Mouse (Mus musculus) kidney, postnatal 25 days (tissue): ENCODE data around the gene Zfp638.
"Not testable (repeated sequence)": the region's sequence is repeated elsewhere in the genome, so short reads cannot be mapped to it uniquely, and the experiment has no call there.

Source experiments
- DNase-seq, 2 experiments: peaks; one replicate each; pipeline ENCODE4 v3.0.0; 2021; ENCODE audit warnings: mixed read lengths in 2 of 2

The Zfp638 gene

GRCm38 (mm10) chr6:84010303-84011225 is 143.7 kb downstream of the Zfp638 start:
- peak; percentile 82 to 93 for DNase-seq

DNA sequence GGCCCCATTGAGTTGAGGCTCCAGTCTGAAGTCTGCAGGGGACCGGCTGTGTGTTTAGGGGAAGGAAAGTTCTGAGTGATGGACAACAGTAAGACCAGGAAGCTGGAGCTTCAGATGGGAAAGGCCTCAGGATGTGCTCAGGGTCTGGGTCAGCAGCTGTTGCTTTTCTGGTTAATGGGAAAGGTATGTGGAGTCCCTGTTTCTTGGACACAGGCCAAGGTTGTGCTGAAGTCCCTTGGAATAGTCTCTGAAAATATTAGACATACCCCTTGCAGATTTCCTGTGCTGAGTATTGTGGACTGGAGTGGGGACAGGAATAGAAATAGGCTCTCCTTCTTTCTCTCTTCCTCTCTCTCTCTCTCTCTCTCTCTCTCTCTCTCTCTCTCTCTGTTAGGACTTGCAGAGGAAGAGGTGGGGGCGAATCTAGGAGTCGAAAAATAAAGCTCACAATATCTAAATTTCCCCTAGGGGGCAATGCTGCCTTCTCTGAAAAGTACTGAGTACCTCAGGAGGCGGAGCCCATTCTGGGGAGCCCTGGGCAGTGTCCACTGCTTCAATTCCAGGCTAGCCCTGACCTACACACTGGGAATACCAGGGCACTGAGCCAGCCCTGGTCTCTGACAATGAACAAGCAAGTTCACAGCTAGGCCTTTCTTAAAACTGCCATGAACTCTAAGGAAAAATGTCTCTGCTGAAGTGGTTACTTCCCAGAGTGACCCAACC is 148.2 kb downstream of the Zfp638 start:
- peak; percentile 81 to 87 for DNase-seq

GRCm38 (mm10) chr6:84016851-84017250 is 149.9 kb downstream of the Zfp638 start:
- no peak for DNase-seq

- no peak for DNase-seq
These were observed 150.5 kb downstream of the Zfp638 start for GRCm38 (mm10) chr6:84017392-84017791.

- DNase-seq, result peak; percentile 83 to 89
These were observed 152.1 kb downstream of the Zfp638 start for GRCm38 (mm10) chr6:84018906-84019550.

DNA sequence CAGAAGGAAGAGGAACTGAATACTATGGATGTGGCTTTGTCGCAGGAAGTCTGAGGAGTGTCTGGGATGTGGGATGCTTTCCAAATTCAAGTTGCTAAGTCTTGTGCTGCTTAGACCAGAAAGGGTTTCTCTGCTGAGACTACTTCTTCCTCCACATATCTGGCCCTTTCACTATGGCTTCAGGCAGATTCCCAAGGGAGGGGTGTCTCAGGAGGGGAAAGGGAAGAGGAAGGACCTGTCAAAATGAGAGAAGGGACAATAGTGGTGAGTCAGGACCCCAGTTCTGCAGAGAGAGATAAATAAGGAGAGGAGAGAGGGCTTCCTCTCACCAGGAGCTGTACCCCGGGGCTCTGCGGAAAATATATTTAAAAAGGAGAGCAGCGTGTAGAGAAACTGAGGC is 153.1 kb downstream of the Zfp638 start:
- DNase-seq, result peak; percentile 40 to 64

DNA sequence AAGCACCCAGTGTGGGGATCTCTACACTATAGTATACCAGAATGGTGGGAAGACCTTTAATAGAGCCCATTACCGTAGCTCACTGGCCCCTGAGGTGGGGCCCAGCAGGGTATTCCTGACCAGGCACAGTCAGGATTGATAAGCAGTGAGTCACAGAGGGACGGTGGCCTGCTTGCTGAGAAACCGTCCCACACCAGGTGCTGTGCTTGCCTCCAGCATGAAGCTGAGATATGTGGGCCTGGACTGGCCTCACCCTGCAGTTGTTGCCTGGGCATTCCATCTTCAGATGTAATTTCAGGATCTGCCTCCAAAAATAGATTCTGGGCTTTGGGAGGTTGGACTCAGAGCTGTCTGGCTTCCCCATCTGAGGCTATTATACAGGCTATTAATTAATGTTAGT is 155.1 kb downstream of the Zfp638 start:
- no peak for DNase-seq

DNA sequence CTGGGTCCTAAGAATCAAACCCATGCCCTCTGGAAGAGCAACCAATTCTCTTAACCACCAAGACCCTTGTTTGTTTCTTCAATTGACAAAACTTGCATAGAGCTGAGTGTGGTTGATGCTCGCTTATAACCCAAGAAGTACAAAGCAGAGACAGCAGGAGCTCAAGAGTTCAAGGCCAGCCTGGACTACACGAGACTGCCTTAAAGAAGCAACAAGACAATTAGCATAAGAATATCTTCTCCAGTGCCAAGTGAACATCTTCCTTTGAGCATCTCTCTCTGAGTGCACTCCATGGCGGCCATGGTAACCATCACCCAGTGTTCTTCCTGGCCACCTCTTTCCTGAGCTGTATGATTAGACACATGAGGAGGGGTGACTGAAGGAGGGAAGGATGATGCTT is 158.7 kb downstream of the Zfp638 start:
- no peak for DNase-seq

DNA sequence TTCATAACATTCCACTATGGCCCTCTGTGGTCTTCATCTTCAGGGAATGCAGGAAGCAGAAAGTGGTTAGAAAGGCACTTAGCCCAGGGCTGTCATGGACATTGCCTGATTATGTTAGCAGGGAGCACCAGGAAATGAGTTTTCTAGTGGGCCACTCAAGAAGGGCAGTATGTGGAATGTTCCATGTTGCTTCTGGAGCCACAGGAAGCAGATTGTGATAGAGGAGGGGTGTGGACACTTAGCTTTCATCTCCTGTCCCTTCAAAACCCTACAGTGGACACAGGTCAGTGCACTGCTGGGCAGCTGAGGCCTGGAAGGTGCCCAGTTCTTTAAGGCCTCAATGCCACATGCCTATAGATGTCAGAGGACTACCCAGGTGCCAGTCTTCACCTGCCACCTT is 161.9 kb downstream of the Zfp638 start:
- no peak for DNase-seq

- DNase-seq, result no peak
These were observed 162.9 kb downstream of the Zfp638 start for GRCm38 (mm10) chr6:84029775-84030174.

GRCm38 (mm10) chr6:84032516-84032915 is 165.6 kb downstream of the Zfp638 start:
- DNase-seq, result not testable (repeated sequence)
